Mouse (Mus musculus) intestine, embryonic 15.5 days (tissue): ENCODE data around the gene Traf3. TPM values are rescaled to one million over a fixed set of nuclear protein-coding genes. Genes with fewer than 3 reads are reported as not detected.

Experiments used
- ATAC-seq: fragments of 200-750 bp; cut with Nextera tagmentation; 2 replicates; pipeline ENCODE4 v1.8.0; 2017; ENCODE audit warnings: moderate TSS enrichment, moderate library complexity
- H3K27ac ChIP-seq: fragments of 300-500 bp; sonication (generic); 2 replicates; pipeline ENCODE4 v1.5.1; 2015; ENCODE audit warnings: mild to moderate bottlenecking, inconsistent platforms
- H3K27me3 ChIP-seq: fragments of 300-500 bp; sonication (generic); replicated peaks from 2 replicates; pipeline ENCODE4 v1.6.1; 2015; ENCODE audit warnings: inconsistent platforms
- H3K36me3 ChIP-seq: fragments of 300-500 bp; sonication (generic); 2 replicates; pipeline ENCODE4 v1.6.1; 2015; ENCODE audit warnings: inconsistent platforms
- H3K4me1 ChIP-seq: fragments of 300-500 bp; sonication (generic); replicated peaks from 2 replicates; pipeline ENCODE4 v1.6.1; 2015; ENCODE audit warnings: inconsistent platforms
- H3K4me2 ChIP-seq: fragments of 300-500 bp; sonication (generic); replicated peaks from 2 replicates; pipeline ENCODE4 v1.6.1; 2015; ENCODE audit warnings: mild to moderate bottlenecking, inconsistent platforms
- H3K4me3 ChIP-seq: fragments of 300-500 bp; sonication (generic); replicated peaks from 2 replicates; pipeline ENCODE4 v1.5.1; 2015; ENCODE audit warnings: inconsistent platforms
- H3K9ac ChIP-seq: fragments of 300-500 bp; sonication (generic); 2 replicates; pipeline ENCODE4 v1.6.1; 2015; ENCODE audit warnings: inconsistent platforms
- H3K9me3 ChIP-seq: fragments of 300-500 bp; sonication (generic); 2 replicates; pipeline ENCODE4 v1.6.1; 2016; ENCODE audit warnings: inconsistent platforms
- WGBS: fragments of 180-500 bp; shearing (Covaris S2); methylation state at CpG from one replicate; pipeline ENCODE4 v1.1.7; 2015; 5-methylcytosine and 5-hydroxymethylcytosine counted together
- polyA plus RNA-seq: library from polyadenylated mRNA; unstranded; fragments of >200 nt; fragmentation: Nextera tagmentation; extraction: Ambion mirVana; gene quantifications from 2 replicates; pipeline ENCODE4 v1.2.1, GENCODE M21; 2015

Traf3 gene
- polyA plus RNA-seq, 1 experiment from 2014 or later: 7.8 TPM

DNA sequence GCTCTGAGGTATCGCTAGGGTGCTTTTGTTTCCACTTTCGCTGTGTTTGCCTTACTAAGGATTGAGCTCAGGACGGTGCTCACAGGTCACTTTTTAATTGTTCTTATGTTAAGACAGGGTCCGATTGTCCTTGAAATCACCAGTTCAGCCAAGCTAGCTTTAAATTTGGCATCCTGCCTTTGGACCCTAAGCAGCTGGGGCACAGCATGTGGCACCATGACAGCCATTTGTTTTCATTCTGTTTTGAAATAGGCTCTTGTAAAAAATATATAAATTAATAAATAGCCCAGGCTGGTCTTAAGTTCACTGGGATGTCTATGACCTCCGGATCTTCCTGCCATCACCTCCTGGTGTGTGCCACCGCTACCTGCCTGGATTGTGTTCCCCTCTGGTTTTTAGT lies 78.9 kb downstream of the Traf3 start:
- ATAC-seq: no peak
- no peak overlapping the region for H3K4me3 ChIP-seq
- H3K9me3 ChIP-seq: no peaks in the 10 kb centered on the region
- no peak overlapping the region for H3K27ac ChIP-seq
- H3K4me2 ChIP-seq: no peak overlapping the region
- no peaks in the 10 kb centered on the region for H3K27me3 ChIP-seq
- 0 out of 2 replicates have a peak, but pooled peaks cover 3% of the 10 kb centered on the region for H3K36me3 ChIP-seq
- no peaks in the 10 kb centered on the region for H3K4me1 ChIP-seq
- WGBS: 84% methylated on average over 6 of the region's 6 CpGs
- no peak overlapping the region for H3K9ac ChIP-seq

DNA sequence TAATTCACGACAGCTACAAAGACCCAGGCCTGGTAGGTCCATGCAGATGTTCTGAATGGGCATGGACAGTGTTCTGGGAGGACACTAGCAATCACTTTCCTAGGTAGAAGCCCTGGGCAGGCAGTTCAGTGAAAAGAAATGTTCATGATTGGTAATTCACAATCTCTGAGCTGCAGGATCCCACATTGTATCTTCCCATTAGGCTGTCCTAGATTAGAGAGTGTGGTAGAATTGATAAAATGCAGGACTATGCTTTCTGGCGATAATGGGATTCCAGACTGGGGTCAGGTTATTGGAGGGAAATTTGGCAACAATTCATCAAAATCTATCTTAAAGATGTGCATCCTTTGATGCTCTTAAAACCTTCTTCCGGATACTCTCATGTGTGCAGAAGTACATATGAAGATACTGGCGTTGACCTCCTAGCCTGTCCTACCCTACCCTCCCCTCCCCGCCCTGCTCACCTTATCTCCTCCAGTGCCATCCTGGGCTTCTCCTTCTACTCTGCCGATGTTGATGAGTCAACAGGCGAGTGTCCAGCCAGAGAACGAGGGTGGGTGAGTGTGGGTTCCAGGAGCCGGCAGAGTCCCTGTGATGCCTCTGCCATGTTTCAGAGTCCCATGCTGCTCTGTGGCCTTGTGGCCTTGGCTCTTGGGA lies 80.8 kb downstream of the Traf3 start:
- H3K4me3 ChIP-seq: no peak overlapping the region
- H3K27me3 ChIP-seq: no peaks in the 10 kb centered on the region
- no peak for ATAC-seq
- 85% methylated on average over 9 of the region's 9 CpGs for WGBS
- no peaks in the 10 kb centered on the region for H3K4me1 ChIP-seq
- H3K36me3 ChIP-seq: 0 out of 2 replicates have a peak, but pooled peaks cover 3% of the 10 kb centered on the region
- no peak overlapping the region for H3K4me2 ChIP-seq
- no peaks in the 10 kb centered on the region for H3K9me3 ChIP-seq
- H3K27ac ChIP-seq: no peak overlapping the region
- H3K9ac ChIP-seq: no peak overlapping the region

- no peaks in the 10 kb centered on the region for H3K27me3 ChIP-seq
- H3K36me3 ChIP-seq: 0 out of 2 replicates have a peak, but pooled peaks cover 3% of the 10 kb centered on the region
- no peak for ATAC-seq
- H3K4me2 ChIP-seq: no peak overlapping the region
- 51% methylated on average over 3 of the region's 3 CpGs for WGBS
- no peak overlapping the region for H3K27ac ChIP-seq
- no peak overlapping the region for H3K4me3 ChIP-seq
- H3K9me3 ChIP-seq: no peaks in the 10 kb centered on the region
- H3K9ac ChIP-seq: no peak overlapping the region
- H3K4me1 ChIP-seq: no peaks in the 10 kb centered on the region
Observed at GRCm38 (mm10) chr12:111249095-111249494, 82.9 kb downstream of the Traf3 start.

- no peak for ATAC-seq
- Histone ChIP-seq H3K9ac (no peak overlapping the region), H3K9me3 (no peaks in the 10 kb centered on the region), H3K4me2 (no peak overlapping the region), H3K4me1 (no peaks in the 10 kb centered on the region), H3K4me3 (no peak overlapping the region), H3K36me3 (peaks cover 3% of the 10 kb centered on the region; the same call in 1 of the 2 replicates), H3K27ac (no peak overlapping the region), H3K27me3 (no peaks in the 10 kb centered on the region)
- 89% methylated on average over 8 of the region's 8 CpGs for WGBS
Observed at GRCm38 (mm10) chr12:111250116-111250515, 83.9 kb downstream of the Traf3 start.

- ATAC-seq: no peak
- no peaks in the 10 kb centered on the region for H3K27me3 ChIP-seq
- WGBS: 73% methylated on average over 9 of the region's 9 CpGs
Observed at GRCm38 (mm10) chr12:111251227-111251626, 85.1 kb downstream of the Traf3 start.

DNA sequence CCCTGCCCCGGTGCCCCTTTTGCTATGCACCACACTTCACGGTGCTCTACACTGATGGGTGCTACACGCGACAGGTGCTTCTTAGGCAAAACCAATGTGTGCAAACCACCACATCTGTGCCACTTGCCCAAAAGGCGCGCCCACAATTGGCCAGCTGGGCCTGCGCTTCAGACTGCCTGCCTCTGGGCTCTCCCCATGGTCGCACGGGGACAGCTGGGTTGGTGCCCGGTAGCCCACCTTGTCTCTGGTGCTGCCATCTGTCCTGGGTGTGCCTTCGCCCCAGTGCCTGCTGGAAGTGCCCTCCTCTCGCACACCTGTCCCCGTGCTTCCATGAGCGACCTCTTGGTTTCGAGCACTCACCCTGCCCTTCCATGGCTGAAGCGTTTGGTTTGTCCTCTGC lies 97.5 kb downstream of the Traf3 start:
- no peak overlapping the region for H3K4me3 ChIP-seq

More at GRCm38 (mm10) chr12:111251227-111251626, 85.1 kb downstream of the Traf3 start:
- H3K27ac ChIP-seq: no peak overlapping the region
- no peak overlapping the region for H3K9ac ChIP-seq
- no peak overlapping the region for H3K4me3 ChIP-seq
- H3K4me1 ChIP-seq: no peaks in the 10 kb centered on the region
- H3K4me2 ChIP-seq: no peak overlapping the region
- peaks cover 3% of the 10 kb centered on the region; the same call in 1 of the 2 replicates for H3K36me3 ChIP-seq
- no peaks in the 10 kb centered on the region for H3K9me3 ChIP-seq

GRCm38 (mm10) chr12:111265212-111265611 lies 99.0 kb downstream of the Traf3 start:
- Histone ChIP-seq H3K4me2 (no peak overlapping the region), H3K27me3 (peaks cover 2% of the 10 kb centered on the region; the same call in 1 of the 2 replicates), H3K9me3 (no peaks in the 10 kb centered on the region), H3K36me3 (0 out of 2 replicates have a peak, but pooled peaks cover 5% of the 10 kb centered on the region), H3K4me1 (peaks cover 5% of the 10 kb centered on the region), H3K9ac (no peak overlapping the region), H3K4me3 (no peak overlapping the region), H3K27ac (no peak overlapping the region)
- WGBS: 71% methylated on average over 5 of the region's 5 CpGs
- no peak for ATAC-seq

More for the DNA sequence above, 97.5 kb downstream of the Traf3 start:
- H3K36me3 ChIP-seq: 0 out of 2 replicates have a peak, but pooled peaks cover 5% of the 10 kb centered on the region
- peaks cover 5% of the 10 kb centered on the region for H3K4me1 ChIP-seq
- H3K27me3 ChIP-seq: no peaks in the 10 kb centered on the region
- no peak for ATAC-seq
- WGBS: 97% methylated on average over 16 of the region's 16 CpGs
- no peaks in the 10 kb centered on the region for H3K9me3 ChIP-seq
- H3K9ac ChIP-seq: no peak overlapping the region
- no peak overlapping the region for H3K27ac ChIP-seq
- no peak overlapping the region for H3K4me2 ChIP-seq

DNA sequence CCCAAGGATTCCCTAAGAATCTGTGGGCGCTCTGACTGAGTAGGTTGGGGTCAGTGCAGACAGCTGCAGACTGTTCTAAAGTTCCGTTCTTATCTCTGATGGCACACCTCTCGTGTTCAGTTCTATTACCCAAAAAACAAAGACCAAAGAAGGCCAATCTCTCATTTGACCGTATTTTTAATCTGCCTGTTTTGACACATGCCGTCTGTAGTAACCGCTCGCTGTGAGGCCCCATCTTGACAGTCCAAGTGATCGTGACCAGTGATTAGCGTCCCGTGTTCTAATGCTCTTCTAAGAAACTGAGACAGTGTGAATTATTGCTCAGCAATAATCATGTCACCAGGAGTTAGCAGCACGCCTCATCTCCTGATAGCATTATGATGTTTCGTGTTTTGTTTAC lies 100.4 kb downstream of the Traf3 start:
- 85% methylated on average over 12 of the region's 12 CpGs for WGBS
- 0 out of 2 replicates have a peak, but pooled peaks cover 5% of the 10 kb centered on the region for H3K36me3 ChIP-seq
- no peak overlapping the region for H3K27ac ChIP-seq
- ATAC-seq: no peak
- H3K4me3 ChIP-seq: no peak overlapping the region
- H3K27me3 ChIP-seq: peaks cover 16% of the 10 kb centered on the region
- peaks cover 12% of the 10 kb centered on the region for H3K4me1 ChIP-seq
- H3K9me3 ChIP-seq: no peaks in the 10 kb centered on the region
- H3K9ac ChIP-seq: no peak overlapping the region
- H3K4me2 ChIP-seq: no peak overlapping the region

- 64% methylated on average over 4 of the region's 4 CpGs for WGBS
- H3K9me3 ChIP-seq: no peaks in the 10 kb centered on the region
- no peak overlapping the region for H3K9ac ChIP-seq
- H3K4me3 ChIP-seq: no peak overlapping the region
- ATAC-seq: 0 out of 2 replicates have a peak, but pooled peaks have one; percentile 10
- H3K27ac ChIP-seq: no peak overlapping the region
- no peak overlapping the region for H3K4me2 ChIP-seq
- peaks cover 12% of the 10 kb centered on the region for H3K4me1 ChIP-seq
- H3K36me3 ChIP-seq: 0 out of 2 replicates have a peak, but pooled peaks cover 5% of the 10 kb centered on the region
- H3K27me3 ChIP-seq: peaks cover 27% of the 10 kb centered on the region
Observed at GRCm38 (mm10) chr12:111267673-111268325, 101.6 kb downstream of the Traf3 start.

DNA sequence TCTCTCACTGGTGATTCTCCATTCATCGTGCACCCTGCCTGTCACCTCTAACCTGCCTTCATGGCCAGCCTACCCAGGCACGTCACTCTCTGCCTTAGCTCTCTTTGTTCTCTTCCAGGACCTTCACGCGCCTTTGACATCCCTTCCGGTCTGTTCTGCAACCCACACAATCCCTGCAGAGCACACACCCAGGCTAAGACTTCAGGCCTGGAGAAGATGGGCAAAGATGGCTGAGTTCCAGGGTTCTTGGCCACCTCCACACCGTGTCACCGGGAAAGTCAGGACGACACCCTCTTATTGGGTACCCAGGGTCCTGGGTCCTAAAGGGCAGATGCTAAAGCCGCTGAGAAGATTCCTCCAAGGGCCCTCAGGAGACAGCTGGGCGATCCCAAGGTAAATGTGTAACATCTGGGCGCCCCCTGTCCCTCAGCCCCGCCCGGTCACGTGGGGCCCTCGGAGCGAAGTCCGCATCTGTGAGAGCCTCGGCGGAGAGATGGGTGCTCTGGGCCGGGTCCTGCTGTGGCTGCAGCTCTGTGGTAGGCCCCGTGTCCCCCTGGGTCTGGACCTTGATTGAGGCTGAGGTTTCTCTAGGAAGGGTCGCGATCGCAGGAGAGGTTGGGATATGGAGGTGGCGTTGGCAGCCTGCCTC lies 104.6 kb downstream of the Traf3 start, which contains the start of gene Amn:
Gene Amn, plus strand, starts transcription at position 467 of the 649 bp plus-strand sequence.
- Histone ChIP-seq H3K9ac (peak within 1 kb of the TSS; percentile 42), H3K4me1 (peaks cover 33% of the 10 kb centered on the region), H3K9me3 (no peaks in the 10 kb centered on the region), H3K4me2 (peak within 1 kb of the TSS; percentile 56), H3K27me3 (peaks cover 53% of the 10 kb centered on the region), H3K36me3 (no peaks in the 10 kb centered on the region), H3K4me3 (peak within 1 kb of the TSS; percentile 41), H3K27ac (peak within 1 kb of the TSS; percentile 36; the same call in 1 of the 2 replicates)
- 24% methylated on average over 25 of the region's 25 CpGs for WGBS
- peak; percentile 84 for ATAC-seq

DNA sequence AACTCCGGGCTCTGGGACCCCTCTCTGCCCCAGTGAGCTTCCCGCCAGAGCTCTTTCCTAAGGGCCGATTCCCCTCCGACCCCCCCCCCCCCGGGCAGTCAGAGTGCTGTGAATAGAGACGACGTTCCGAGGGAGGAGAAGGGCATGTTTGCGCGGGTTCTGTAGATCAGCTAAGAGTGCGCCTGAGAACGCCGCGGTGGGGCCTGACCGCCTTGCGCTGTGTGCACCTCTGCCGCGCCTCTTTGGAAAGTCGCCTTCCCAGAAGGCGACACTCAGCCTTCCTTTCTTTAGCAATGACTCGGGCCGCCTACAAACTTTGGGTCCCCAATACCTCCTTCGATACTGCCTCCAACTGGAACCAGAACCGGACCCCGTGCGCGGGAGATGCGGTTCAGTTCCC lies 105.2 kb downstream of the Traf3 start:
- Histone ChIP-seq H3K9me3 (no peaks in the 10 kb centered on the region), H3K4me3 (peak overlapping the region; percentile 41), H3K4me2 (peak overlapping the region; percentile 56), H3K36me3 (no peaks in the 10 kb centered on the region), H3K9ac (peak overlapping the region; percentile 42), H3K27me3 (peaks cover 60% of the 10 kb centered on the region), H3K4me1 (peaks cover 33% of the 10 kb centered on the region), H3K27ac (0 out of 2 replicates have a peak overlapping the region, but pooled peaks have one; percentile 7)
- WGBS: 8% methylated on average over 28 of the region's 28 CpGs
- ATAC-seq: peak; percentile 47

- ATAC-seq: no peak
- WGBS: 19% methylated on average over 8 of the region's 8 CpGs
Observed at GRCm38 (mm10) chr12:111271966-111272365, 105.8 kb downstream of the Traf3 start.

More at GRCm38 (mm10) chr12:111271966-111272365, 105.8 kb downstream of the Traf3 start:
- H3K27ac ChIP-seq: no peak overlapping the region
- peak overlapping the region; percentile 42 for H3K9ac ChIP-seq
- 0 out of 2 replicates have a peak, but pooled peaks cover 3% of the 10 kb centered on the region for H3K36me3 ChIP-seq
- H3K4me3 ChIP-seq: peak overlapping the region; percentile 41
- H3K27me3 ChIP-seq: peaks cover 66% of the 10 kb centered on the region
- peak overlapping the region; percentile 56 for H3K4me2 ChIP-seq
- peaks cover 33% of the 10 kb centered on the region for H3K4me1 ChIP-seq
- no peaks in the 10 kb centered on the region for H3K9me3 ChIP-seq
